Mouse (Mus musculus): Measurements from ENCODE around the gene Fut1. TPM values are rescaled to one million over a fixed set of nuclear protein-coding genes. Genes with fewer than 3 reads are reported as not detected.

Fut1 gene
- 0.04 TPM for polyA plus RNA-seq (2012; fragmentation: generic; extraction: Trizol)
- long read RNA-seq, experiment 1, partial matches to known transcripts, result 0 of 2 reads
- long read RNA-seq, experiment 1, other reads (novel, unspliced or antisense), result 1 of 2 reads
- long read RNA-seq, experiment 2, result 0 reads

- H3K27me3 ChIP-seq (ENCODE audit: control insufficient read depth, insufficient read depth, insufficient read length), result no peaks in the 10 kb centered on the region
- no peak for TF ChIP-seq FOSL1 (IDR thresholded peaks at IDR 0.05; ENCODE audit: insufficient read depth, low read length, poor library complexity, severe bottlenecking)
- TF ChIP-seq MAX (IDR thresholded peaks at IDR 0.05), result no peak
- TF ChIP-seq CEBPB (IDR thresholded peaks at IDR 0.05; ENCODE audit: low read depth), result no peak
- no peak for TF ChIP-seq MYOG (IDR thresholded peaks at IDR 0.05; ENCODE audit: control insufficient read depth, extremely low read depth, insufficient read length)
- no peak for TF ChIP-seq MYOD1 (IDR thresholded peaks at IDR 0.05; ENCODE audit: control insufficient read depth, insufficient read length, low read depth)
- TF ChIP-seq USF1 (IDR thresholded peaks at IDR 0.05; ENCODE audit: low read depth), result no peak
- no peak for TF ChIP-seq CTCF (IDR thresholded peaks at IDR 0.05; ENCODE audit: control insufficient read depth, insufficient read depth, insufficient read length)
- H3K4me3 ChIP-seq (ENCODE audit: insufficient read depth, poor library complexity, severe bottlenecking), result no peak within 1 kb of the TSS
- no peaks in the 10 kb centered on the region for H3K79me2 ChIP-seq (ENCODE audit: control insufficient read depth, insufficient read depth)
- no peaks in the 10 kb centered on the region for H3K36me3 ChIP-seq (ENCODE audit: control insufficient read depth, insufficient read depth)
- H3ac ChIP-seq (ENCODE audit: control insufficient read depth, insufficient read length, low read depth), result no peak within 1 kb of the TSS
- no peaks in the 10 kb centered on the region for H3K79me3 ChIP-seq (ENCODE audit: low read depth)
Measured at GRCm38 (mm10) chr7:45617042-45617695, at the start of gene Fut1. TSS of gene Fut1 (plus strand) at chr7:45617289.

GRCm38 (mm10) chr7:45567780-45568516, 49.1 kb upstream of the Fut1 start:
- Histone ChIP-seq H3ac (ENCODE audit: control insufficient read depth, insufficient read length, low read depth) (no peak overlapping the region), H3K36me3 (ENCODE audit: control insufficient read depth, insufficient read depth) (no peaks in the 10 kb centered on the region), H3K27me3 (ENCODE audit: control insufficient read depth, insufficient read depth, insufficient read length) (no peaks in the 10 kb centered on the region), H3K79me3 (ENCODE audit: low read depth) (no peaks in the 10 kb centered on the region), H3K79me2 (ENCODE audit: control insufficient read depth, insufficient read depth) (peaks cover 9% of the 10 kb centered on the region), H3K4me3 (ENCODE audit: insufficient read depth, poor library complexity, severe bottlenecking) (no peak overlapping the region)
- TF ChIP-seq MYOD1 (IDR thresholded peaks at IDR 0.05; ENCODE audit: control insufficient read depth, insufficient read length, low read depth) (no peak), CEBPB (IDR thresholded peaks at IDR 0.05; ENCODE audit: low read depth) (no peak), FOSL1 (IDR thresholded peaks at IDR 0.05; ENCODE audit: insufficient read depth, low read length, poor library complexity, severe bottlenecking) (no peak), USF1 (IDR thresholded peaks at IDR 0.05; ENCODE audit: low read depth) (no peak), MYOG (IDR thresholded peaks at IDR 0.05; ENCODE audit: control insufficient read depth, extremely low read depth, insufficient read length) (no peak), CTCF (IDR thresholded peaks at IDR 0.05; ENCODE audit: control insufficient read depth, insufficient read depth, insufficient read length) (no peak), MAX (IDR thresholded peaks at IDR 0.05) (no peak)

- Histone ChIP-seq H3K27me3 (ENCODE audit: control insufficient read depth, insufficient read depth, insufficient read length) (no peaks in the 10 kb centered on the region), H3K79me3 (ENCODE audit: low read depth) (no peaks in the 10 kb centered on the region), H3K36me3 (ENCODE audit: control insufficient read depth, insufficient read depth) (no peaks in the 10 kb centered on the region), H3ac (ENCODE audit: control insufficient read depth, insufficient read length, low read depth) (no peak overlapping the region), H3K4me3 (ENCODE audit: insufficient read depth, poor library complexity, severe bottlenecking) (no peak overlapping the region), H3K79me2 (ENCODE audit: control insufficient read depth, insufficient read depth) (peaks cover 9% of the 10 kb centered on the region)
- TF ChIP-seq MYOD1 (IDR thresholded peaks at IDR 0.05; ENCODE audit: control insufficient read depth, insufficient read length, low read depth) (no peak), USF1 (IDR thresholded peaks at IDR 0.05; ENCODE audit: low read depth) (no peak), FOSL1 (IDR thresholded peaks at IDR 0.05; ENCODE audit: insufficient read depth, low read length, poor library complexity, severe bottlenecking) (no peak), MAX (IDR thresholded peaks at IDR 0.05) (no peak), MYOG (IDR thresholded peaks at IDR 0.05; ENCODE audit: control insufficient read depth, extremely low read depth, insufficient read length) (no peak), CTCF (IDR thresholded peaks at IDR 0.05; ENCODE audit: control insufficient read depth, insufficient read depth, insufficient read length) (no peak), CEBPB (IDR thresholded peaks at IDR 0.05; ENCODE audit: low read depth) (no peak)
Measured at GRCm38 (mm10) chr7:45568601-45569473, 48.3 kb upstream of the Fut1 start.

GRCm38 (mm10) chr7:45570103-45570741, 46.9 kb upstream of the Fut1 start, which contains the start of gene Bcat2:
TSS of gene Bcat2 (plus strand) at chr7:45570153.
- Histone ChIP-seq H3K27me3 (ENCODE audit: control insufficient read depth, insufficient read depth, insufficient read length) (no peaks in the 10 kb centered on the region), H3K36me3 (ENCODE audit: control insufficient read depth, insufficient read depth) (no peaks in the 10 kb centered on the region), H3K79me3 (ENCODE audit: low read depth) (no peaks in the 10 kb centered on the region), H3K79me2 (ENCODE audit: control insufficient read depth, insufficient read depth) (peaks cover 9% of the 10 kb centered on the region), H3K4me3 (ENCODE audit: insufficient read depth, poor library complexity, severe bottlenecking) (peak within 1 kb of the TSS; percentile 41), H3ac (ENCODE audit: control insufficient read depth, insufficient read length, low read depth) (peak within 1 kb of the TSS; percentile 38)
- TF ChIP-seq MYOD1 (IDR thresholded peaks at IDR 0.05; ENCODE audit: control insufficient read depth, insufficient read length, low read depth), result no peak
- no peak for TF ChIP-seq CEBPB (IDR thresholded peaks at IDR 0.05; ENCODE audit: low read depth)
- TF ChIP-seq MYOG (IDR thresholded peaks at IDR 0.05; ENCODE audit: control insufficient read depth, extremely low read depth, insufficient read length), result no peak
- TF ChIP-seq USF1 (IDR thresholded peaks at IDR 0.05; ENCODE audit: low read depth), result no peak
- TF ChIP-seq MAX (IDR thresholded peaks at IDR 0.05), result no peak
- no peak for TF ChIP-seq FOSL1 (IDR thresholded peaks at IDR 0.05; ENCODE audit: insufficient read depth, low read length, poor library complexity, severe bottlenecking)
- no peak for TF ChIP-seq CTCF (IDR thresholded peaks at IDR 0.05; ENCODE audit: control insufficient read depth, insufficient read depth, insufficient read length)
